Mouse (Mus musculus) forebrain, embryonic 11.5 days (tissue): ENCODE measurements around the gene Iffo1. TPM values are rescaled to one million over a fixed set of nuclear protein-coding genes. Genes with fewer than 3 reads are reported as not detected.
A peak's percentile ranks its signal among the peaks of the same experiment; 100 is the strongest.

Source experiments
- ATAC-seq: fragments of 200-750 bp; cut with Nextera tagmentation; replicated peaks from 2 replicates; pipeline ENCODE4 v1.8.0; 2017; ENCODE audit warnings: moderate TSS enrichment; ENCODE audit not compliant: low FRiP score
- DNase-seq: peaks from one replicate; pipeline ENCODE4 v3.0.0-alpha.2; 2017; ENCODE audit warnings: low spot score
- H3K27ac ChIP-seq: fragments of 300-500 bp; sonication (generic); 2 replicates; pipeline ENCODE4 v1.5.1; 2014; ENCODE audit warnings: low read depth, low read length
- H3K27me3 ChIP-seq: fragments of 300-500 bp; sonication (generic); 2 replicates; pipeline ENCODE4 v1.6.1; 2014; ENCODE audit warnings: mild to moderate bottlenecking, low read length, mixed read lengths; ENCODE audit not compliant: control insufficient read depth, insufficient read depth
- H3K36me3 ChIP-seq: fragments of 300-500 bp; sonication (generic); 2 replicates; pipeline ENCODE4 v1.6.1; 2014; ENCODE audit warnings: mild to moderate bottlenecking, low read length, moderate library complexity, mixed read lengths; ENCODE audit not compliant: control insufficient read depth, insufficient read depth
- H3K4me1 ChIP-seq: fragments of 300-500 bp; sonication (generic); replicated peaks from 2 replicates; pipeline ENCODE4 v1.6.1; 2014; ENCODE audit warnings: low read length, mixed read lengths; ENCODE audit not compliant: control insufficient read depth, insufficient read depth
- H3K4me2 ChIP-seq: fragments of 300-500 bp; sonication (generic); 2 replicates; pipeline ENCODE4 v1.6.1; 2014; ENCODE audit warnings: low read depth, mild to moderate bottlenecking, low read length, moderate library complexity, mixed read lengths; ENCODE audit not compliant: severe bottlenecking
- H3K4me3 ChIP-seq: fragments of 300-500 bp; sonication (generic); 2 replicates; pipeline ENCODE4 v1.5.1; 2014; ENCODE audit warnings: low read depth, low read length
- H3K9ac ChIP-seq: fragments of 300-500 bp; sonication (generic); 2 replicates; pipeline ENCODE4 v1.6.1; 2014; ENCODE audit warnings: low read length
- H3K9me3 ChIP-seq: fragments of 300-500 bp; sonication (generic); 2 replicates; pipeline ENCODE4 v1.6.1; 2016; ENCODE audit warnings: low read length, mixed read lengths; ENCODE audit not compliant: control insufficient read depth
- WGBS: fragments of 180-500 bp; shearing (Covaris S2); extraction: QIAGEN DNeasy Blood & Tissue Kit; methylation state at CpG from one replicate; pipeline ENCODE4 v1.1.7; 2014; 5-methylcytosine and 5-hydroxymethylcytosine counted together
- polyA plus RNA-seq: library from polyadenylated mRNA; unstranded; fragments of >200 nt; fragmentation: Nextera tagmentation; extraction: Ambion mirVana; gene quantifications from 2 replicates; pipeline ENCODE4 v1.2.1, GENCODE M21; 2014

The Iffo1 gene
- polyA plus RNA-seq, 1 experiment from 2014 or later: 12.3 TPM

- H3K4me1 ChIP-seq: peaks cover 5% of the 10 kb centered on the region; the same call in 1 of the 2 replicates
- H3K4me2 ChIP-seq: peak overlapping the region; percentile 86
- peak overlapping the region; percentile 92 for H3K9ac ChIP-seq
- peak overlapping the region; percentile 100 for H3K27ac ChIP-seq
- peak overlapping the region; percentile 68 for H3K4me3 ChIP-seq
- ATAC-seq (no peak), DNase-seq (peak; percentile 50)
- no peaks in the 10 kb centered on the region for H3K9me3 ChIP-seq
- H3K27me3 ChIP-seq: no peaks in the 10 kb centered on the region
- H3K36me3 ChIP-seq: peaks cover 24% of the 10 kb centered on the region; the same call in 1 of the 2 replicates
Observed at GRCm38 (mm10) chr6:125190816-125191215, 45.8 kb downstream of the Iffo1 start.

- Histone ChIP-seq H3K27me3 (no peaks in the 10 kb centered on the region), H3K4me1 (peaks cover 5% of the 10 kb centered on the region; the same call in 1 of the 2 replicates), H3K27ac (peak within 1 kb of the TSS; percentile 100), H3K4me2 (peak within 1 kb of the TSS; percentile 86), H3K36me3 (peaks cover 20% of the 10 kb centered on the region; the same call in 1 of the 2 replicates), H3K4me3 (peak within 1 kb of the TSS; percentile 68), H3K9me3 (no peaks in the 10 kb centered on the region), H3K9ac (peak within 1 kb of the TSS; percentile 92)
- DNase-seq: peak; percentile 99
- WGBS: under 1% methylated on average over 54 of the region's 54 CpGs
- peak; percentile 96 for ATAC-seq
Observed at GRCm38 (mm10) chr6:125191332-125192015, 46.4 kb downstream of the Iffo1 start, which contains the start of the genes Ncapd2 and Mrpl51. TSS of gene Ncapd2 (minus strand) at chr6:125191701. TSS of gene Mrpl51 (plus strand) at chr6:125191801.

- peak; percentile 93 for ATAC-seq
- under 1% methylated on average over 34 of the region's 34 CpGs for WGBS
Observed at GRCm38 (mm10) chr6:125192016-125192714, 47.1 kb downstream of the Iffo1 start.

GRCm38 (mm10) chr6:125192841-125193240 is 47.8 kb downstream of the Iffo1 start:
- Histone ChIP-seq H3K9ac (peak overlapping the region; percentile 92), H3K36me3 (peaks cover 20% of the 10 kb centered on the region; the same call in 1 of the 2 replicates), H3K27me3 (no peaks in the 10 kb centered on the region), H3K27ac (no peak overlapping the region), H3K4me3 (peak overlapping the region; percentile 68), H3K4me1 (peaks cover 5% of the 10 kb centered on the region; the same call in 1 of the 2 replicates), H3K9me3 (no peaks in the 10 kb centered on the region), H3K4me2 (peak overlapping the region; percentile 86)
- DNase-seq (no peak), ATAC-seq (no peak)
- 54% methylated on average over 5 of the region's 5 CpGs for WGBS

More at GRCm38 (mm10) chr6:125192016-125192714, 47.1 kb downstream of the Iffo1 start:
- Histone ChIP-seq H3K4me1 (peaks cover 5% of the 10 kb centered on the region; the same call in 1 of the 2 replicates), H3K36me3 (peaks cover 20% of the 10 kb centered on the region; the same call in 1 of the 2 replicates), H3K27ac (peak overlapping the region; percentile 100), H3K27me3 (no peaks in the 10 kb centered on the region), H3K4me2 (peak overlapping the region; percentile 86), H3K9me3 (no peaks in the 10 kb centered on the region), H3K4me3 (peak overlapping the region; percentile 68), H3K9ac (peak overlapping the region; percentile 92)
- peak; percentile 94 for DNase-seq

GRCm38 (mm10) chr6:125193390-125193789 is 48.3 kb downstream of the Iffo1 start:
- no peak overlapping the region for H3K4me2 ChIP-seq

GRCm38 (mm10) chr6:125195541-125196075 is 50.6 kb downstream of the Iffo1 start:
- Histone ChIP-seq H3K36me3 (peaks cover 3% of the 10 kb centered on the region; the same call in 1 of the 2 replicates), H3K27ac (no peak overlapping the region), H3K9me3 (no peaks in the 10 kb centered on the region), H3K4me3 (no peak overlapping the region), H3K9ac (no peak overlapping the region), H3K27me3 (no peaks in the 10 kb centered on the region), H3K4me2 (no peak overlapping the region), H3K4me1 (peaks cover 3% of the 10 kb centered on the region; the same call in 1 of the 2 replicates)
- no peak for ATAC-seq
- DNase-seq: peak; percentile 28
- 26% methylated on average over 1 of the region's 1 CpGs for WGBS

More at GRCm38 (mm10) chr6:125193390-125193789, 48.3 kb downstream of the Iffo1 start:
- Histone ChIP-seq H3K27me3 (no peaks in the 10 kb centered on the region), H3K4me1 (peaks cover 5% of the 10 kb centered on the region; the same call in 1 of the 2 replicates), H3K9me3 (no peaks in the 10 kb centered on the region), H3K4me3 (no peak overlapping the region), H3K27ac (no peak overlapping the region), H3K9ac (no peak overlapping the region), H3K36me3 (peaks cover 14% of the 10 kb centered on the region; the same call in 1 of the 2 replicates)
- DNase-seq: no peak
- ATAC-seq: no peak
- 84% methylated on average over 7 of the region's 7 CpGs for WGBS

- Histone ChIP-seq H3K4me2 (no peak overlapping the region), H3K9ac (no peak overlapping the region), H3K36me3 (peaks cover 3% of the 10 kb centered on the region; the same call in 1 of the 2 replicates), H3K4me1 (peaks cover 3% of the 10 kb centered on the region; the same call in 1 of the 2 replicates), H3K27me3 (no peaks in the 10 kb centered on the region), H3K4me3 (no peak overlapping the region), H3K27ac (peak overlapping the region; percentile 41), H3K9me3 (no peaks in the 10 kb centered on the region)
- WGBS: 52% methylated on average over 3 of the region's 3 CpGs
- DNase-seq: peak; percentile 17
- no peak for ATAC-seq
Observed at GRCm38 (mm10) chr6:125196301-125196700, 51.3 kb downstream of the Iffo1 start.

GRCm38 (mm10) chr6:125197166-125197565 is 52.1 kb downstream of the Iffo1 start:
- no peak for ATAC-seq
- Histone ChIP-seq H3K27ac (no peak overlapping the region), H3K4me3 (no peak overlapping the region), H3K27me3 (no peaks in the 10 kb centered on the region), H3K36me3 (peaks cover 3% of the 10 kb centered on the region; the same call in 1 of the 2 replicates), H3K4me2 (no peak overlapping the region), H3K4me1 (peaks cover 3% of the 10 kb centered on the region; the same call in 1 of the 2 replicates), H3K9ac (no peak overlapping the region), H3K9me3 (no peaks in the 10 kb centered on the region)
- DNase-seq: peak; percentile 1
- 94% methylated on average over 5 of the region's 5 CpGs for WGBS
